27 mouse cellular contexts compared by ENCODE assay signal in the genomic region with DNA sequence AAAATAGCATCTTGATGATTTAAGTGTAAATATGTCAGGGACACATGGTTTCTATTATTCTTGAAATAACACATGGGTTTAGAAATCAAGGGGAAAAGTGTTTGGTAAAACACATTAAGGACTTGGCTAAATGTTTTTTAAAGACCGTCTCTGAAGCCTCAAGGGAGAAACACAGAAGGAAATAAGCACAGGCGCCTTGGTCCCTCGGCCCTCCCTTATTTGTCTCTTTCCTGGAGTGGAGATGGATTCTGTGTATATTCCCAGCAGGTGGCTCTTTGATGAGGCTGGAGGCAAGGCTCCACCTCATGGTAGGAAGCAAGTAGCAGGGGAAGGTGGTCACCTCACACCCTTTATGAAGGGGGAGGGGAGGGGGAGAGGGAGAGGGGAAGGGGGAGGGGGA.
DNase-seq lines count a peak whose midpoint lies in the region; ATAC-seq and TF ChIP-seq lines count a peak whose summit lies in the region.
"Had no signal": no experiment of that assay in that cellular context is flagged by ENCODE, and none has a peak within 500 bp of the region (broad histone marks: within the 10 kb centered on the region; RNA-seq: fewer than 3 reads in every experiment).

No protein-coding gene starts in this region.

- intact Hi-C loops in gastrocnemius, adult 2 months (cut with DNase I), result no loop called here

- H3K27me3 ChIP-seq in kidney, adult 2 months (replicated peaks; ENCODE audit: control insufficient read depth, insufficient read depth, low read length), result no peaks in the 10 kb centered on the region
- H3K27me3 ChIP-seq in embryonic facial prominence, embryonic 10.5 days (replicated peaks; ENCODE audit: low read depth, poor library complexity, severe bottlenecking), result 0 out of 2 replicates have a peak, but pooled peaks cover 10% of the 10 kb centered on the region
- no peaks in the 10 kb centered on the region for H3K27me3 ChIP-seq in stomach, postnatal 0 days (ENCODE audit: control insufficient read depth, insufficient read depth, low read length)
- H3K27me3 ChIP-seq: embryonic facial prominence, embryonic 12.5 days; forebrain, embryonic 15.5 days; heart, embryonic 15.5 days; hindbrain, embryonic 13.5 days; limb, embryonic 13.5 days; lung, embryonic 15.5 days; stomach, embryonic 15.5 days had no signal

- TF ChIP-seq POLR2A in kidney, adult 2 months (IDR thresholded peaks at IDR 0.05; ENCODE audit: low read depth, low read length), result no peak

- no peak overlapping the region for H3K4me2 ChIP-seq in stomach, postnatal 0 days (replicated peaks; ENCODE audit: low read depth)
- H3K4me2 ChIP-seq: embryonic facial prominence, embryonic 12.5 days; forebrain, embryonic 15.5 days; heart, embryonic 15.5 days; hindbrain, embryonic 13.5 days; limb, embryonic 13.5 days; liver, embryonic 11.5 days; lung, embryonic 15.5 days; midbrain, embryonic 11.5 days; stomach, embryonic 15.5 days had no signal

- no peak overlapping the region for H3K9ac ChIP-seq in stomach, postnatal 0 days (ENCODE audit: low read length)
- H3K9ac ChIP-seq: embryonic facial prominence, embryonic 12.5 days; forebrain, embryonic 15.5 days; heart, embryonic 15.5 days; hindbrain, embryonic 13.5 days; limb, embryonic 13.5 days; lung, embryonic 15.5 days; stomach, embryonic 15.5 days had no signal

- no peak for TF ChIP-seq CTCF in gastrocnemius, adult 2 months (IDR thresholded peaks at IDR 0.05)
- TF ChIP-seq CTCF in kidney, adult 2 months (conservative IDR thresholded peaks at IDR 0.05; ENCODE audit: insufficient read depth, insufficient read length, low read depth, low read length), result no peak
- peak; percentile 25; the same call in 1 of the 2 replicates for TF ChIP-seq CTCF in stomach, postnatal 0 days (IDR thresholded peaks at IDR 0.05; ENCODE audit: low read depth)

- H3K4me3 ChIP-seq in gastrocnemius, adult 2 months, result no peak overlapping the region
- H3K4me3 ChIP-seq in kidney, adult 2 months (ENCODE audit: insufficient read depth, low read depth, low read length), result no peak overlapping the region
- no peak overlapping the region for H3K4me3 ChIP-seq in embryonic facial prominence, embryonic 10.5 days
- H3K4me3 ChIP-seq in stomach, postnatal 0 days (ENCODE audit: low read depth, low read length), result no peak overlapping the region
- H3K4me3 ChIP-seq: embryonic facial prominence, embryonic 12.5 days; forebrain, embryonic 15.5 days; heart, embryonic 15.5 days; hindbrain, embryonic 13.5 days; limb, embryonic 13.5 days; lung, embryonic 15.5 days; stomach, embryonic 15.5 days had no signal

- no peak for TF ChIP-seq EP300 in stomach, postnatal 0 days (optimal IDR thresholded peaks at IDR 0.05)

- H3K9me3 ChIP-seq in embryonic facial prominence, embryonic 10.5 days, result no peaks in the 10 kb centered on the region
- no peaks in the 10 kb centered on the region for H3K9me3 ChIP-seq in stomach, postnatal 0 days (ENCODE audit: control insufficient read depth, low read length)
- H3K9me3 ChIP-seq: embryonic facial prominence, embryonic 12.5 days; forebrain, embryonic 15.5 days; heart, embryonic 15.5 days; hindbrain, embryonic 13.5 days; limb, embryonic 13.5 days; lung, embryonic 15.5 days; stomach, embryonic 15.5 days had no signal

- H3K4me1 ChIP-seq in kidney, adult 2 months (ENCODE audit: control insufficient read depth, insufficient read depth, low read length), result no peaks in the 10 kb centered on the region; the same call in 1 of the 2 replicates
- peaks cover 44% of the 10 kb centered on the region for H3K4me1 ChIP-seq in embryonic facial prominence, embryonic 10.5 days
- H3K4me1 ChIP-seq in stomach, postnatal 0 days (replicated peaks; ENCODE audit: control insufficient read depth, insufficient read depth), result no peaks in the 10 kb centered on the region
- H3K4me1 ChIP-seq: heart, embryonic 15.5 days had no signal

- WGBS in kidney, adult 2 months, result 45% methylated on average over 3 of the region's 3 CpGs
- 43% methylated on average over 3 of the region's 3 CpGs for WGBS in embryonic facial prominence, embryonic 10.5 days
- 20% methylated on average over 3 of the region's 3 CpGs for whole genome bisulfite sequencing in stomach, postnatal 0 days

- no peak for ATAC-seq in stomach, postnatal 0 days (ENCODE audit: low FRiP score, low TSS enrichment)
- ATAC-seq: activated CD4-positive, CD25-positive, alpha-beta regulatory T cell, adult 4 months; forebrain, embryonic 15.5 days; midbrain, embryonic 16.5 days had no signal

- no peaks in the 10 kb centered on the region for H3K36me3 ChIP-seq in kidney, adult 2 months (ENCODE audit: control insufficient read depth, insufficient read depth, low read length)
- no peaks in the 10 kb centered on the region for H3K36me3 ChIP-seq in embryonic facial prominence, embryonic 10.5 days (replicated peaks)
- H3K36me3 ChIP-seq in stomach, postnatal 0 days (ENCODE audit: control insufficient read depth, insufficient read depth, low read length), result no peaks in the 10 kb centered on the region
- H3K36me3 ChIP-seq: embryonic facial prominence, embryonic 12.5 days; forebrain, embryonic 15.5 days; heart, embryonic 15.5 days; hindbrain, embryonic 13.5 days; limb, embryonic 13.5 days; lung, embryonic 15.5 days; stomach, embryonic 15.5 days had no signal

- no peak for DNase-seq in gastrocnemius, adult 2 months
- no peak for DNase-seq in gastrocnemius, postnatal 4 days (ENCODE audit: low spot score in 2 of 2)
- DNase-seq in kidney, adult 2 months, result peak; percentile 21
- no peak for DNase-seq in kidney, postnatal 36 days
- no peak for DNase-seq in embryonic facial prominence, embryonic 10.5 days (ENCODE audit: low spot score)
- no peak for DNase-seq in stomach, postnatal 0 days (ENCODE audit: low spot score)
- no peak for DNase-seq in cerebellum, adult 9-11 months
- DNase-seq: adrenal gland, adult 2 months; B cell, adult 2 months; cerebellum, adult 11 months; cerebellum, postnatal 10 days; heart, postnatal 4 days; kidney, adult 11 months; layer of hippocampus, adult 9-11 months; right cerebral cortex, postnatal 25 days; thymus, postnatal 25 days had no signal

- peak overlapping the region; percentile 71; the same call in 1 of the 2 replicates for H3K27ac ChIP-seq in gastrocnemius, adult 2 months
- H3K27ac ChIP-seq in kidney, adult 2 months (ENCODE audit: insufficient read depth, low read depth, low read length), result no peak overlapping the region
- 0 out of 2 replicates have a peak overlapping the region, but pooled peaks have one; percentile 35 for H3K27ac ChIP-seq in embryonic facial prominence, embryonic 10.5 days (replicated peaks)
- no peak overlapping the region for H3K27ac ChIP-seq in stomach, postnatal 0 days (replicated peaks)
- H3K27ac ChIP-seq: embryonic facial prominence, embryonic 12.5 days; forebrain, embryonic 15.5 days; heart, embryonic 15.5 days; hindbrain, embryonic 13.5 days; lung, embryonic 15.5 days; stomach, embryonic 15.5 days had no signal

Comparison
In these comparisons a context has a peak if more than half of its experiments do, and no peak if none do; other contexts are left out.
1. H3K27ac ChIP-seq: peak in gastrocnemius, adult 2 months (single experiment) and embryonic facial prominence, embryonic 10.5 days (single experiment); none in kidney, adult 2 months (single experiment) and stomach, postnatal 0 days (single experiment).